Mouse (Mus musculus): ENCODE data around the gene Cdc14a. TPM values are rescaled to one million over a fixed set of nuclear protein-coding genes. Genes with fewer than 3 reads are reported as not detected.

Cdc14a gene
- total and polyA plus RNA-seq, 3 experiments = 2.6 to 5.9 TPM; not detected in 1

- TF ChIP-seq MYB (IDR thresholded peaks at IDR 0.05; ENCODE audit: low read depth, low read length) = no peak
Measured at GRCm38 (mm10) chr3:116281663-116282062, 142.2 kb downstream of the Cdc14a start (continued).

DNA sequence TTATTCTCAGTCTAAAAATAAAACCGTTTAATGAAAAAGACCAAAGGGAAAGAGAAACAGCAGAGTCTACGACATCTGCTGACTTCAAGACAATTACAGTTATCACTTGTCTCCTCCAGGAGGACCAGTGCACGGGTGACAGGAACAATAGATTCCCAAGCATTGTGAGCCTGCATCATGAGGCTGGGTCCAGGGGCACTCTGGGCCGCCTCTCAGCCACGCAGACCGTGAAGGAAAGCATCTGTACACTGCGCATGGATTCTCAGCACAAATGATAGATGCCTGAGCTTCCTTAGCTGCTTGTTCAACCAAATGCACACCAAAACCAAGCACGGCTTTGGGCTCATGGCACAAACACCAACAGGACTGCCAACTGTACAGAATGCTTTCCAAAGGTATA, 146.7 kb downstream of the Cdc14a start:
- Histone ChIP-seq H3K9ac (ENCODE audit: control insufficient read depth, low read depth, low read length, poor library complexity, severe bottlenecking) (no peak overlapping the region), H3K9me3 (replicated peaks; ENCODE audit: insufficient read depth, low read length) (no peaks in the 10 kb centered on the region)
- TF ChIP-seq BHLHE40 (IDR thresholded peaks at IDR 0.05; ENCODE audit: borderline replicate concordance, low read depth, low read length) (no peak), KAT2A (conservative IDR thresholded peaks at IDR 0.05; ENCODE audit: low read depth, low read length) (no peak), GATA1 (IDR thresholded peaks at IDR 0.05; ENCODE audit: low read depth, low read length) (no peak), TAL1 (IDR thresholded peaks at IDR 0.05; ENCODE audit: low read length) (no peak), CHD2 (IDR thresholded peaks at IDR 0.05; ENCODE audit: low read length) (no peak), ELF1 (IDR thresholded peaks at IDR 0.05; ENCODE audit: low read depth, low read length) (no peak), UBTF (IDR thresholded peaks at IDR 0.05; ENCODE audit: borderline replicate concordance, insufficient read depth, low read depth, low read length) (no peak), SIN3A (IDR thresholded peaks at IDR 0.05; ENCODE audit: low read length) (no peak), MYB (IDR thresholded peaks at IDR 0.05; ENCODE audit: low read depth, low read length) (no peak), POLR2AphosphoS5 (IDR thresholded peaks at IDR 0.05; ENCODE audit: borderline replicate concordance, low read depth, low read length) (no peak), CTCF (IDR thresholded peaks at IDR 0.05 in 2 of 3, conservative IDR thresholded peaks at IDR 0.05 in 1 of 3; ENCODE audit: control insufficient read depth in 1 of 3, insufficient read depth in 1 of 3, low read depth in 2 of 3, low read length in 3 of 3, poor library complexity in 1 of 3, severe bottlenecking in 1 of 3) (no peak), HCFC1 (IDR thresholded peaks at IDR 0.05; ENCODE audit: low read depth, low read length) (no peak), USF1 (IDR thresholded peaks at IDR 0.05; ENCODE audit: low read depth, low read length) (no peak), TCF12 (IDR thresholded peaks at IDR 0.05; ENCODE audit: low read depth, low read length) (no peak)

GRCm38 (mm10) chr3:116271679-116272078, 152.2 kb downstream of the Cdc14a start:
- H3K79me2 ChIP-seq (ENCODE audit: control insufficient read depth, insufficient read depth, low read length, poor library complexity) = no peaks in the 10 kb centered on the region
- TF ChIP-seq ZNF384 (IDR thresholded peaks at IDR 0.05; ENCODE audit: low read depth, low read length) = no peak

More for the DNA sequence above, 146.7 kb downstream of the Cdc14a start:
- H3K27me3 ChIP-seq (ENCODE audit: control insufficient read depth in 1 of 2, insufficient read depth in 2 of 2, low read length in 2 of 2) = no peaks in the 10 kb centered on the region
- H3K4me1 ChIP-seq (ENCODE audit: control insufficient read depth in 1 of 2, insufficient read depth in 2 of 2, low read length in 2 of 2) = no peaks in the 10 kb centered on the region
- H3K36me3 ChIP-seq (ENCODE audit: control insufficient read depth in 1 of 2, insufficient read depth in 2 of 2, low read length in 2 of 2) = no peaks in the 10 kb centered on the region
- no peaks in the 10 kb centered on the region for H3K79me2 ChIP-seq (ENCODE audit: control insufficient read depth, insufficient read depth, low read length, poor library complexity)
- no peak overlapping the region for H3K27ac ChIP-seq (ENCODE audit: control insufficient read depth, low read depth, low read length)
- no peak for DNase-seq (ENCODE audit: low read depth, low spot score)
- no peak overlapping the region for H3K4me3 ChIP-seq (ENCODE audit: control insufficient read depth in 1 of 2, insufficient read depth in 1 of 2, low read depth in 2 of 2, low read length in 2 of 2)

More at GRCm38 (mm10) chr3:116271679-116272078, 152.2 kb downstream of the Cdc14a start:
- H3K36me3 ChIP-seq (ENCODE audit: control insufficient read depth in 1 of 2, insufficient read depth in 2 of 2, low read length in 2 of 2) = no peaks in the 10 kb centered on the region
- no peak overlapping the region for H3K4me3 ChIP-seq (ENCODE audit: control insufficient read depth in 1 of 2, insufficient read depth in 1 of 2, low read depth in 2 of 2, low read length in 2 of 2)
- no peak overlapping the region for H3K27ac ChIP-seq (ENCODE audit: control insufficient read depth, low read depth, low read length)
- no peaks in the 10 kb centered on the region for H3K9me3 ChIP-seq (replicated peaks; ENCODE audit: insufficient read depth, low read length)
- no peaks in the 10 kb centered on the region for H3K4me1 ChIP-seq (ENCODE audit: control insufficient read depth in 1 of 2, insufficient read depth in 2 of 2, low read length in 2 of 2)
- H3K27me3 ChIP-seq (ENCODE audit: control insufficient read depth in 1 of 2, insufficient read depth in 2 of 2, low read length in 2 of 2) = no peaks in the 10 kb centered on the region
- H3K9ac ChIP-seq (ENCODE audit: control insufficient read depth, low read depth, low read length, poor library complexity, severe bottlenecking) = no peak overlapping the region
- DNase-seq (ENCODE audit: low read depth, low spot score) = no peak
